Mouse (Mus musculus) embryo, embryonic 10.5 days (tissue): Measurements from ENCODE around the gene Gm973.

Source experiments
- DNase-seq: peaks from one replicate; pipeline ENCODE4 v3.0.0-alpha.2; 2015; ENCODE audit warnings: low spot score

Gm973 gene

DNA sequence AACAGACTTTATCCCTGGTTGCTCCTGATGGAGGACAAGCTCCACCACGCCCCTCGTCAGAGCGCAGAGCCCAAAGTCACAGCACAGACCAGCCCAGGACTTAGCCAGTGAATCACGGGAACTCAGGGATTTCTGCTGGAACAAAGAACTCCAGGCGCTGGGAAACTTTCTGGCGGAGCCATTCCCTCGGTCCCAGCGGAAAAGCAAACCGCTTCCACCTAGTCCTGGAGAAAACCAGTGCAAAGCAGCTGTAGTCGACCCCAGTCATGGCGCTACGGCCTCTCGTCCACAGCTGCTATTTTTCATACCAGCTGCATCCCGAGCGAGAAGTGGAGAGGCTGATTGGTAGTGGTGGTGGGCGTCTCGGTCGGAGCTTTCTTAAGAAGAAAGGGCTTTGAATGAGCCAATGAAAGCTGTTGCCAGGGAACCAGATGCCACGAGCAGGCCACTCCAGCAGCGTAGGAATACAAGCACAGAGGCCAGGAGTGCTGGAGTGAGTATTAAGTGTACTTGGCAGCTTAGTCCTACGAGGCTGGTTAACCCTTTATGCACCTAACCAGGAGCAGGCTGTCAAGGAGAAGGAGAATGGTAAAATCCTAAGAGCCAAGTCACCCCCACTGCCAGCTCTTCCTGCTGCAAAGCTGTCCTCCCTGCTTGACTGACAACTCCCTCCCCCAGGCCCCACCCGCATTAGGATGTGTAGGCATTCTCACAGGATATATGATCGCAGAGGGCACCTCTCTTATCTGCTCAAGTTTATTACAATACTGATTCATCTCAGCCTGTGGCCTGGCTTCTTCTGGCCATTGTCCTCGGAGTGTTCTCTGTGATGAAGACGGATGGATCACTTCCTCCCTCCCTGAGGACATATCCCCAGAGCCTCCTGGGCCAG lies at the start of gene Gm973:
Gene Gm973, plus strand, starts transcription at position 239 of the 892 bp plus-strand sequence.
- DNase-seq = peak; percentile 95

DNA sequence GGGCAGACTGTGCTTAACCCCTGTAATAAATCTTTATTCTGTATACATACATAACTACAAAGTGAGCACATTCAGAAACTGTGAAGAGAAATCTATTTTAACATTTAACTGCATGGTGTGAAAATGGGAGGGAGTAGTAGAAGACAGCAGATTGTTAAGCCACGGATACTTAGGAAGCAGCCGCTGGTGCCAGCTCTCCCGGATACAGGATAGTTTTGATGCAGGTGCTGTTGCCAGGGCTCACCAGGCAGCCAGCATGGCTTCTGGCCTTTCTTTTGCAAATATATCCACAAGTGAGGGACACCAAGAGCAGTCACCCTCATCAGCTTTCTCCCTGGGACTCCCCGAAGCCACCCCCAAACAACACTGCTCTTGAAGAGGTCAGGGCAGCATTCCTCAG lies 46.9 kb upstream of the Gm973 start:
- DNase-seq = no peak

DNA sequence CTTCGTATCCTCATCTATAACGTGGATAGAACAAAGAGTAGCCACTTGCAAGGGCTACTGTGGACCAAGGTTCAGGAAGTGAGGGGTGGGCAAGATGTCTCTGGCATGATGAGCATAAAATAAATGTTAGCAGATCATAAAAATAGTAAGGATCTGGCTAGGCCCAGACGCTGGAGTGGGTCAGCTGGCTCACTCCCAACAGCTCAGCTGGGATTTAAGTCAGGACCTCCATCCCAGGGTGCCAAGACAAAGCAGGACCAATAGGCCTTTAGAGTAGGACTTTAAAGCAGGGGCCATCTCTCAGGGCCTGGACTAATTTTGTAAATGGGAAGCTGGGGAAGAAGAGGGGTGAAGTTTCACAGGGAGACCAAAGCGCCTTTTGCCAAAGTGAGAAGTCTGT lies 45.3 kb upstream of the Gm973 start:
- DNase-seq = no peak

DNA sequence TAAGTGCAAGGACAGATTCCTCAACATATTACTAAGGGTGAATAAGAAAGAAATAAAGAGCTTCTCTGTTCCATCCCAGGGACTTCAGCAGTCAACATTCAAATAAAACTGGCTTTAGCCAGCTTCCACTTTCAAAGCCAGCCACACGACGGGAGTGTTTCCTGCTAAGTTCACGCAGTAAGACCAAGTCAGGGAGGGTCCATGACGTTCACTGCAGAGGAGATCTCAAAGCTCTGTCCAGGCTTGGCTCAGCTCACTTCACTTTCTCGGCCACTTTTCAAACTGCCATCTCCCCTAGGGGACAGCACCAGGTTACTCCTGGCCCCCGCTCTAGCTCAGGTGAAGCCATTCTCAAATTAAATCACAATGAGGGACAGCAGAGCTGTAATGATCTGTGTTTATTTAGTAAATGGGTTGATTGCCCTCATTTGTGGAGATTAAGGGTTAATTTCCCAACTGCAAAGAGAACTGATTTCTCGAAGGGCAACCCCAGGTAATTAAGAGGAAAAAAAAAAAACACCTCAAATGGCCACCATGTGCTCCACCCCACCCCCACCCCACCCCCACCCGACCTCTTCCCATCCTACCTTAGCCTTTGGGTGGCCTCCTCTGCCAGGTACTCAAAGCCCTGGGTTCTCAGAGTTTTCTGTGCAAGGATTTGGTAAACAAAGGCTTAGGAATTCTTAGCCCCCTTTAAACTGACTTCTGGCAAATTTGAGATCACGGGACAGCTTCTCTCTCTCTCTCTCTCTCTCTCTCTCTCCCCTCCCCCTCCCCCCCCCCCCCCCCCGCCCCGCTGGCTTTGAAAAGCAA lies 43.5 kb upstream of the Gm973 start:
- no peak for DNase-seq

DNA sequence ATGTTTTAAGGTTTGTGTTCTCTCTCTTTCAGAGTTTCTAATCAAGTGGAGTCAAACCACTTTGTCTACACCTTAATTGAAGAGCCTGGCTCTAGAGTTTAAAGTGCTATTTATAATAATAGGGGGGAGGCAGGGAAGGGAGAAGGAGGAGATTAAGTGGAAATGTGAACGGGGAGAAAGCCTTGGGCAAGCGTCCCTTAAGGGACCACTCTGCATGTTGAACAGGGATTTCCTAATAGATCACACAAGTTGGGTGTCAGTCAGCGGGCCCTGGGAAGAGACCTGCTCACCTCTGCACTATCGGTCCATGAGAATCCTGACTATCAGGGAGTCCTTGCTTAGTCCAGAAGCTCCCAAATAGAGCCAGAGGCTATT lies 42.9 kb upstream of the Gm973 start:
- no peak for DNase-seq

DNA sequence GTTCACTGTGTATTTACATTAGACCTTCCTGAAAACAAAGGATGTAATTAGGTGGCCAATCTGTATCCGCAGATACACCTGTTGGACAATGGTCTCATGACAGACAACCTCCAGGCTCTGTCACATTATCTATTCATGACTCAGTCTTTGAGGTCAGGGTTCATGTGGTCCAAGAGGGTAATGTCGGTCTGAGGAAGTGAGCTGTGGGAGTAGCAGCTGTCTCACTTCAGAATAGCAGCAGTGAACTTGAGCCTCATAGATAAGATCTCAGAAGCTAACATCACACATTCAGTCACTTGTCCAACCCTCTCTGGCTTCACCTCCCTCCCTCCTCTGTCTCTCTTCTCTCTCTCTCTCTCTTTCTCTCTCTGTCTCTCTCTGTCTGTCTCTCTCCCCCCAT lies 40.4 kb upstream of the Gm973 start:
- no peak for DNase-seq

DNA sequence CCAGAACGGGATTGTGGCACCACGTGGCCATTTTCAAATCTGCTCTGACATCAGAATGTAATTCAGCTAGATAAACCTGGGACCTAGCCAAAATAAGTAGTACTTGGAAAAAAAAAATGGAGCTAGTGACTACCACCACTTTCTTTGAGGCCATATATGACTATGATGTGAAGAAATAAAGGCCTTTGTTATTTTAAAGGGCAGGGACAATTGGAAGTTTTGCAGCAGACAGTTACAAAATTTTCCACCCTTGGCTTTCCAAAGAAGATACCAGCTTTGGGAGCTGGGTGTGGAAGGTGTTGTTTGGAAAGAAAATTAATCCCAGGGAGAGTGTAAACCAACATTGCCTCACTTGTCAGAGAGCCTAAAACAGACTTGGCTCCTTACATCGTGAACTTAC lies 37.2 kb upstream of the Gm973 start:
- DNase-seq = no peak

DNA sequence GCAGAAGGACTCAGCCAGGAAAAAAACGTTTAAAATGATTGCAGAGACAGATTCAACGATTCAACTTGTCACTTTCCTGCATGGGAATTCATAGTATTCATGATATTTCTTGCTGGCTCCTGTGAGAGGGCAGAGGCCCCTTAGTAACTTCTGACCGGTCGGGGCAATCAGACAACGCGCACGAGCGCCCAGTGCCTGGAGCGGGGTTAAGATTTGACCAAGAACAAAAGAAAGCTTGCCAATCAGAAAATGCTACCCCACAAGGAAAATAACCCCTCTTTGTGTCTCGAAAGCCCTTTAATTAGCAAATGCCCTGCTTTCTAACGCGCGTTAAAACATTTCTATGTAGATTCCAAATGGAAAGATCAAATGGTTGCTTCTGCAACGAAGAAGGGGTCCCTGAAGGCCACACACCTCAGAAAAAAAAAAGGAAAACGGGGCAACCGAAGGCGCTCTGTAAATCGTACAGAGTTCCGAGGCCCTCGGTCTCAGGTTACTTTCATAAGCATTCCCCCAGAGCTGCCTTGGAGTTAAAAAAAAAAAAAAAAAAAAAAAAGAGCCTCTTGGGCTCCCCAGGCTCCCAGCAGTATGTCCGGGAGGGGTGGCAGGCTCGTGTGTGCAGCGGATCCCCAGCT lies 35.1 kb upstream of the Gm973 start:
- peak; percentile 68 for DNase-seq

DNA sequence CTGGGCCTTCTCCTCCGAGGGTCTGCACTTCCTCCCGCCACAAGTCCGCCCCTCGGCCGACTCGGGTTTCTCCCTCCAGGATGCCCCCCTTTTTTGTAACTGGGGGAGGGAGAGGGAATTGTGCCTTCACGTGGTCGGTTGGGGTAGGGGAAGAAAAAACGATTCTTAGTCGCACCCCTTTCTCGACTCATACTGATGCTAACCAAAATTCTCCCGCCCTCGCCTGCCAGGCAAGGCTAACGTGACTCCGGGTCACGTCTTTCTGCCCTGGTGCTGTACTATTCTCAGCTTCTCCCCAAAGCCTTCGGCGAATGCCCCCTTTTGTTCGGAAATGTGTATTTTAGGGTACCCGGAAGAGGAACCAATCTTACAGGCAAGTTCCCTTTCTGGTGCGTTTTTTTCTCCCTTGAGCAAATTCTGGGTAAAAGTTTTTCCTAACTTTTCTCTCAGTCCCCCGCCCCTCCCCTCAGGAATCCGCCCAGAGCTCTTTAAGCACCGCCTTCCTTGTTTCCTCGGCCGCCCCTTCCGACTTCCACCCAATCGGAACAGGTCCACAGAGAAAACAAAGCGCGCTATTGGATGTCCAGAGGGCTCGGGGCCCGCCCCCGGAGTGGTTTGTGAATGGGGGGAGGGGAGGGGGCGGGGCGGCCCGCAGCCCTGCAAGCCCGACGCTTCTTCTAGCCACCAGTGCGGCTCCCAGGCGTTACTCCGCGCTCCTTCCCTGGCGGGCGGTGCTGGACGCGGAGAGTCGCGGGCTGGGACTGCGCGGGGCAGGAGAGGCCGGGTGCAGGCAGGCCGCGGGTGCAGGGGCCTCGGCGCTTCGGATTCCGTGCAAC lies 34.4 kb upstream of the Gm973 start:
- DNase-seq = peak; percentile 99

DNA sequence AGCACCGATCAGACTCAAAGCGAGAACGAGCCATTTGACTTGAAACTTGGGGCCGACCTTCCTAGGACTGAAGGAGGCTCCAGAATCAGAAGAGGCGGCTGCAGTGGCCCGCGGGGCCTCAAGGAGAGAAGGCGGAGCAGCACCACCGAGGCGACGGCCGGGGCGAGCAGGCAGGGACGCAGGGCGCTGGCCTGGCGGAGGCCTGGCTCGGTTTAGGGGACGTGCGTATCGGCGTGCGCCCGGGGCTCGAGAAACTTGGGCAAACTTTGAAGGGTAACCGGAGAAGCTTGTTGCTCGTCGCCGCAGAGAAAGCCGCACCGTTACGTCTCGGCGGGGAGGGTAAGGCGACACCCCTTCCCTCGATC lies 33.8 kb upstream of the Gm973 start, which contains the start of gene Fzd7:
Gene Fzd7, plus strand, starts transcription at position 94 of the 365 bp plus-strand sequence.
- DNase-seq = no peak

DNA sequence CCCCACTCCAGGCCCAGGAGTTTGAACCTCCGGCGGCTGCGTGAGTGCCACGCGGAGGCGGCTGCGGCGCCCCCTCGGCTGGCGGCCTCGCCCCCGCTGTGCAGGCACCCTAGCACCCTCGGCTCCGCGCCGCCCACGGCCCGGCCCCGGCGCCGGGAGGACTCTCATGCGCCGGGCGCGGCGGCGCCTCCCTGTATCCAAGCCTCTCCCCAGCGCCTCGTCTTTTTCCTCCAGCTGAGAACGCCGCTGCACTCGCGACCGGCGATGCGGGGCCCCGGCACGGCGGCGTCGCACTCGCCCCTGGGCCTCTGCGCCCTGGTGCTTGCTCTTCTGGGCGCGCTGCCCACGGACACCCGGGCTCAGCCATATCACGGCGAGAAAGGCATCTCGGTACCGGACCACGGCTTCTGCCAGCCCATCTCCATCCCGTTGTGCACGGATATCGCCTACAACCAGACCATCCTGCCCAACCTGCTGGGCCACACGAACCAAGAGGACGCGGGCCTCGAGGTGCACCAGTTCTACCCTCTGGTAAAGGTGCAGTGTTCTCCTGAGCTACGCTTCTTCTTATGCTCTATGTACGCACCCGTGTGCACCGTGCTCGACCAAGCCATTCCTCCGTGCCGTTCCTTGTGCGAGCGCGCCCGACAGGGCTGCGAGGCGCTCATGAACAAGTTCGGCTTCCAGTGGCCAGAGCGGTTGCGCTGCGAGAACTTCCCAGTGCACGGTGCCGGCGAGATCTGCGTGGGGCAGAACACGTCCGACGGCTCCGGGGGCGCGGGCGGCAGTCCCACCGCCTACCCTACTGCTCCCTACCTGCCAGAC lies 33.2 kb upstream of the Gm973 start:
- peak; percentile 52 for DNase-seq

DNA sequence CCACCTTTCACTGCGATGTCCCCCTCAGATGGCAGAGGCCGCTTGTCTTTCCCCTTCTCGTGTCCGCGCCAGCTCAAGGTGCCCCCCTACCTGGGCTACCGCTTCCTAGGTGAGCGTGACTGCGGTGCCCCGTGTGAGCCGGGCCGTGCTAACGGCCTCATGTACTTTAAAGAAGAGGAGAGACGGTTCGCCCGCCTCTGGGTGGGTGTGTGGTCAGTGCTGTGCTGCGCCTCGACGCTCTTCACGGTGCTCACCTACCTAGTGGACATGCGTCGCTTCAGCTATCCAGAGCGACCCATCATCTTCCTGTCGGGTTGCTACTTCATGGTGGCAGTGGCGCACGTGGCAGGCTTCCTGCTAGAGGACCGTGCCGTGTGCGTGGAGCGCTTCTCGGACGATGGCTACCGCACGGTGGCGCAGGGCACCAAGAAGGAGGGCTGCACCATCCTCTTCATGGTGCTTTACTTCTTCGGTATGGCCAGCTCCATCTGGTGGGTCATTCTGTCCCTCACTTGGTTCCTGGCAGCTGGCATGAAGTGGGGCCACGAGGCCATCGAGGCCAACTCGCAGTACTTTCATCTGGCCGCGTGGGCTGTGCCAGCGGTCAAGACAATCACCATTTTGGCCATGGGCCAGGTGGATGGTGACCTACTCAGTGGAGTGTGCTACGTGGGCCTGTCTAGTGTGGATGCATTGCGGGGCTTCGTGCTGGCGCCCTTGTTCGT lies 32.4 kb upstream of the Gm973 start:
- peak; percentile 86 for DNase-seq

DNA sequence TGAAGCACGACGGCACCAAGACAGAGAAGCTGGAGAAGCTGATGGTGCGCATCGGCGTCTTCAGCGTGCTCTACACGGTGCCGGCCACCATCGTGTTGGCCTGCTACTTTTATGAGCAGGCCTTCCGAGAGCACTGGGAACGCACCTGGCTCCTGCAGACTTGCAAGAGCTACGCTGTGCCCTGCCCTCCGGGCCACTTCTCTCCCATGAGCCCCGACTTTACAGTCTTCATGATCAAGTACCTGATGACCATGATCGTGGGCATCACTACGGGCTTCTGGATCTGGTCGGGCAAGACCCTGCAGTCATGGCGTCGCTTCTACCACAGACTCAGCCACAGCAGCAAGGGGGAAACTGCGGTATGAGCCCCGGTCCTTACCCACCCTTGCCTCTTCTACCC lies 31.8 kb upstream of the Gm973 start:
- no peak for DNase-seq

DNA sequence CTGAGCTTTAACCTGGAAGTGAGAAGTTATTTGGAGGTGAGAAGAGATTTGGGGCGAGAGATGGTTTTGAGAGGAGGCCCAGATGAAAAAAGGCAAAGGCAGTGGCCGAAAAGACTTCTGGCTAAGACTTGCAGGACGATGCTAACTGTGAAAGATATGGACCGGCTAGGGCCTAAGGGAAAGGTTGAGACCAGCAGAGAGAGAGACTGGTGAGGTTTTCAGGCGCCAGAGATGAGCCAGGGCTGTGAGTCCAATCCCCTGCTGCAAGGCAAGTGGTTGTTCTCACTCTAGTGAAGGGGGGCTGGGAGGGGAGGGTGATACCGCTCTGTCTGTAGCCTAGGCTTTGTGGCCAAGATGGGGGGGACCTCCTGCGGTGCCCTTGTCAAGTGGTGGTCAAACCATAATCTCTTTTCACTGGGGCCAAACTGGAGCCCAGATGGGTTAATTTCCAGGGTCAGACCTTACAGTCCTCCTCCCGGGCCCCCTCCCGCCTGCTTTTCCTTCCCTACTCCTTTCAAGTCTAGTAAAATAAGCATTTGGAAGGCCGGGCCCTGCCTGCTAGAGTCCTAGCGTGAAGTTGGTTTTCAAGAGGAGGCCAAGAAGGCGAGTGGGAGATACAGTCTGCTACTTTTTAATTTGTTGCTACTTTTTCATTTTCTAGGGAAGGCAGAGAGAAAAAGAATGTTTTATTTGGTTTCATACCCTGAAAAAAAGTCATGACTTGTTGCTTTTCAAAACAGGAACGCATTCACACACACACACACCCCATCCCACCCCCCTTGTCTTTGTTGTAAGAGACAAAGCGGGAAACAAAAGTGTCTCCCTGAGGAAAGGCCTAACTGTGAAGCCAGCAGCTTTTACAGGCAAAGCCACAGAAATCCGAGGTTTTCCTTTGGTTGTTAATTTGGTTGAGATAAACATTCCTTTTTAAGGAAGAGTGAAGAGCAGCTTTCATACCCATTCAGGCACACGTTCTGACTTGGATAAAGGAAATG lies 31.0 kb upstream of the Gm973 start:
- DNase-seq = peak; percentile 85

DNA sequence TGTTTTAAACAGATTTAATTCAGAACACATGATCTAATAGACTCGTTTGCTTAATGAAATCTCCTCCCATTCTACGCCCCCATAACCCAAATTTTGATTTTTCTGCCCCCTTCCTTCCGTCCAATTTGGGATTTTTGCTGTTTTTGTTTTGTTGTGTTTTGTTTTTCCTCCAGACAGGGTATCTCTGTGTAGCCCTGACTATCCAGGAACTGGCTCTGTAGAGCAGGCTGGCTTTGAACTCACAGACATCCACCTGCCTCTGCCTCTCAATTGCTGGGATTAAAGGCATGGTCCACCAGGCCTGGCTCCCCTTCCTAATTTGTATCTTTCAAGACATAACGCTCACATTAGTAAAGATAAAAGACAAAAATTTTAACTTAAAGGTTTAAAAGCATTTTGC lies 30.3 kb upstream of the Gm973 start:
- no peak for DNase-seq

DNA sequence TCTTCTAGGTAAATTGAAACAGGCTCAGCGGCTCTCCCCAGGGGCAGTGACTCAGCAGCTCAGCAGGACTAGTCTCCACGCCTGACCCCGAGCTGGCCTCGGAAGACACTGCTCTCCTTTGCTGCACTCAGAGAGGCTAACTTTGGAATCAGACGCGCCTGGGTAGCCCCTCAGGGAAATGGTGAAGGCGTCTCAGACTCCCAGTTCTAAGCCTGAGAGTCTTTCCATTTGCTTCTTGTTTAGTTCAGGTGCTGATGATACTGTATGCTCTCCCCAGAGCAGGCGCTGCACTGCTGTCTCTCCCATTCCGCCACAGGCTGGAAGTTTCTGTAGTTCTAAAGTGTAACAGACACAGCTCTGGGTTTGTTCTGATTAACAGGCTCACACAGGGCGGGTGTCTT lies 28.4 kb upstream of the Gm973 start:
- DNase-seq = peak; percentile 70

DNA sequence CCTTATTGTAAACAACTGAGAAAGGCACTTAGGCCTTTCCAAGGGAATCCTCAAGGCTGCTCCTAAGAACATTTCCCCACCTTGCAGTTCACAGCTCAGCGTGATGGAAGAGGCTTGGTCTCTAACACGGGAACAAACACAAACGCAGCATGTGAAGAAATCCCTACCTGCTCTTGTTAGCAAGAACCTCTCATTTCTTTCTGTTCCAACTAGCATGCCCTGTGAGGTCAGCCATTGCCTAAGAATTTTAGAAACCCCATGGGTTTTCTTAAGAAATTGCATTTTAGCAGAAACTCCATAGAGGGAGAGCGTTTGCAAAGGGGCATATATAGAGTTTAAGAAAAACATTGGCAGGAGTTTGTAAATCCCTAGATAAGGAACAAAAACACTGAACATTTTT lies 27.6 kb upstream of the Gm973 start:
- DNase-seq = no peak

DNA sequence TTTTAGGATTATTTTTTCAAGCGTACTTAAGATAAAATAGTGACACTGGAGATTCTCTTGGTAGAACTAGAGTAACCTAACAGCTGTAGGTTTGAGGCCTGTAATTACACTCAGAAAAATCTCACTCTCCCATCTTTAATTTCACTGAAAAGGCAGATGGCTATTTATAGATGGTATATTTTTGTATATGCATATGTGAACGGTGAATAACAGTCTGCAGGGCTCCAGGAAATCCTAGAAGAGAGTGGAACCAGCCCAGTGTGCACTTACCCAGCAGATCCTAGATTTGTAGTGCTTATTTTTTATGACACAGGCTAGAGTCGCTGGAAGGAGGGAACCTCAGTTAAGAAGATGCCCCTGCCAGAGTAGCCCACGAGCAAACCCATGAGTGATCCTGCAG lies 27.1 kb upstream of the Gm973 start:
- DNase-seq = no peak

DNA sequence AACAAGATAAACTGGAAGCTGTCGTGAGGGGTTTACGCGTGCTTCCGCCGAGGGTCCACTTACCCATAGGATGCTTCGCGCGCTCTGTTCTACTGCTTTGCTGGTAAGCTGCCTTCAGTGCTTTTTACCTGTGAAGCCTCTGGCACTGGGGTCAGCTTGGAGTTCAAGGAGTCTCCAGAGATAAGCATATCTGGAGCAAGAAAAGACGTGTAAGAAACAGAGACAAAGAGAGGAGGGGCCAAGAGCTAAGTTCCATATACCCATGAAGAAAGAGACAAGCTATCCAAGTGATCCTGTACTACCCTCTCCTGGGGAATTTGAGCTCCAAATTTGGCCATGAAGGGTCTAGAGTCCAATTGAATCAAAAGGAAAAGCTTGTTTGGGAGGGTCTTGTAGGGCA lies 24.5 kb upstream of the Gm973 start:
- DNase-seq = no peak
